Mouse (Mus musculus): ENCODE data around the gene Pck2.

DNA sequence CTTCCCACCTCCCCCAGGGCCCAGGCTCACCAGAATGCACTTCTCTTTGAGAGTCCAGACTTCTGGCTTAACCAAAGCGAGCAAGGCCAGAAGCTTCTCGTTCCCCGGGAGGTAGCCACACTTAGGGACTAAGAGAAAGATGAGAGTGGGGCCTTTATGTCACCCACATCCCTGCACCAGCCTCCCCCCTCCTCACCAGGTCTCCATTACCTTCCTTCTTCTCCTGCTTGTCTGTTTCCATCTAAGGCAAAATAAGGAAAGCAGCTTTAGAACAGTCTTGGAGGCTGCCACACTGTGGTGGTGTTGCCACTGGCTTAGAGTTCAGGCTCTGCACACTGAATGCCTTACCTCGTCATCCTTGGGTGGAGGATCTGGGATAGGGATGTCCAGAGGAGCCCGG is 49.2 kb downstream of the Pck2 start:
- TF ChIP-seq POLR2A (IDR thresholded peaks at IDR 0.05; ENCODE audit: insufficient read length, low read depth): no peak
- TF ChIP-seq TCF12 (IDR thresholded peaks at IDR 0.05; ENCODE audit: insufficient read depth, poor library complexity, severe bottlenecking): no peak
- TF ChIP-seq REST (IDR thresholded peaks at IDR 0.05; ENCODE audit: insufficient read depth, insufficient read length): no peak
- TF ChIP-seq E2F4 (IDR thresholded peaks at IDR 0.05; ENCODE audit: insufficient read depth): no peak
- no peak for TF ChIP-seq MYOD1 (IDR thresholded peaks at IDR 0.05; ENCODE audit: control insufficient read depth in 1 of 3, insufficient read length in 2 of 3, low read depth in 2 of 3)
- TF ChIP-seq USF1 (IDR thresholded peaks at IDR 0.05; ENCODE audit: low read depth): no peak
- no peak for TF ChIP-seq CEBPB (IDR thresholded peaks at IDR 0.05; ENCODE audit: insufficient read depth, poor library complexity, severe bottlenecking)
- TF ChIP-seq MAX (IDR thresholded peaks at IDR 0.05; ENCODE audit: low read depth): no peak
- no peak for TF ChIP-seq POLR2AphosphoS2 (IDR thresholded peaks at IDR 0.05; ENCODE audit: insufficient read length, low read depth)
- no peak for TF ChIP-seq MYOG (IDR thresholded peaks at IDR 0.05; ENCODE audit: control insufficient read depth in 1 of 3, insufficient read depth in 1 of 3, insufficient read length in 2 of 3, low read depth in 2 of 3)
- no peak for TF ChIP-seq TCF3 (IDR thresholded peaks at IDR 0.05; ENCODE audit: insufficient read length, low read depth)

Data from myocyte (in vitro differentiated cells).